Mouse (Mus musculus) stomach, postnatal 0 days (tissue): ENCODE results near the gene Cog2.

Source experiments
- CTCF ChIP-seq: IDR thresholded peaks from 2 replicates; pipeline ENCODE4 v1.5.1; 2016; ENCODE audit warnings: antibody characterized with exemption, low read depth, mild to moderate bottlenecking, moderate library complexity
- EP300 ChIP-seq: optimal IDR thresholded peaks from 2 replicates; pipeline ENCODE3; 2016; ENCODE audit warnings: antibody characterized with exemption

DNA sequence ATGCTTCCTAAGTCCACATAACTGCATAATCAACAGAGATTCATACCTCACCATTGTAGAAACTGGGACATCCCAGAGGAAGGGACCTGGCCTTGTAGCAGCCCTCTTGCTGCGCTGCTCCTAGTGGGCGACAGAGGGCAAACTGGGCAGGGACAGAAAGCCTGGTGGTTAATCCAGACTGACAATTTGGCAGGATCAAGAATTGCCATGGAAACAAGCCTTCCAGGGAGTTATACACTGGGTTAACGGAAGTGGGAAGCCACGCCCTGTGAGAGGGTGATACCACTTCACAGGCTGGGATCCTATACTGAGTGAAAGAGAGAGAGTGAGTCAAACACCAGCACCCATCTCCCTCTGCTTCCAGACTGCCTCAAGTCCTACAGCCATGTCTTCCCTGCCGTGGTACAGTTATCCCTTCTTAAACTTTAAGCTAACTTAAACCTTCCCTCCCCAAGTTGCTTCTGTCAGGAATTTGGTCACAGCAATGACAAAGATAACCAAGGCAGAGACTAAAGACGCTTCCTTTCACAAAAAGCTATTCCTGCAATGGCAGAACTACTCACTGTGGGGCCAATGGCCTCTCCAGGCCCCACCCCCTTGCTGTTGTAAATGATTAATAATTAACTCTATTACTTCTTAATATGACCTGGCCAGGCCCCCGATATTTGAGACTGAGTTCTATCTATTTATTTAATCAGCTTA lies 21.2 kb upstream of the Cog2 start:
- TF ChIP-seq CTCF (no peak), EP300 (no peak)
